Mouse (Mus musculus): ENCODE results near the gene Cnnm3.

Gene Cnnm3

GRCm38 (mm10) chr1:36511289-36512021 is at the start of gene Cnnm3:
Gene Cnnm3, plus strand, starts transcription at chr1:36511867.
- DNase-seq (ENCODE audit: low read depth in 2 of 2, low spot score in 2 of 2) = peak; percentile 99 to 100

- DNase-seq (ENCODE audit: low read depth in 2 of 2, low spot score in 2 of 2) = no peak
These were observed 46.0 kb upstream of the Cnnm3 start for GRCm38 (mm10) chr1:36465641-36466160.

DNA sequence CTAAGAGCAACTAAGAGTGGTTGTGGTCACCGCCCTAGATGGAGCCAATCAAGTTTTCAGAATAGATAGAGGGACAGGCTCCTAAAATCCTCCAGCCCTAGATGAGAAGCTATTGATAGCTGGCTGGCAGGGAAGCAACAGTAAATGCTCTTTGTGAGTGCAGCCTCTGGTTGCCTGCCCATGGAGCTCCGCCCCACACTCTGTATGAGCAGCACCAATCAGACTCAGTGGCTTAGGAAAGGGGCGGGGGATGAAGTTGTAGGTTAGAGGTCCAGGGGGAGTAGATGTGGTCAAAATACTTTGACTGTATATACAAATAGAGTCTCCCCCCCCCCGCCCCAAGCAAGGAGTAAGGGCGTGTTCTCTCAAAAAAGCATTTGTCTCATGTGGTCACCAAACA is 44.2 kb upstream of the Cnnm3 start:
- no peak for DNase-seq (ENCODE audit: low read depth in 2 of 2, low spot score in 2 of 2)

DNA sequence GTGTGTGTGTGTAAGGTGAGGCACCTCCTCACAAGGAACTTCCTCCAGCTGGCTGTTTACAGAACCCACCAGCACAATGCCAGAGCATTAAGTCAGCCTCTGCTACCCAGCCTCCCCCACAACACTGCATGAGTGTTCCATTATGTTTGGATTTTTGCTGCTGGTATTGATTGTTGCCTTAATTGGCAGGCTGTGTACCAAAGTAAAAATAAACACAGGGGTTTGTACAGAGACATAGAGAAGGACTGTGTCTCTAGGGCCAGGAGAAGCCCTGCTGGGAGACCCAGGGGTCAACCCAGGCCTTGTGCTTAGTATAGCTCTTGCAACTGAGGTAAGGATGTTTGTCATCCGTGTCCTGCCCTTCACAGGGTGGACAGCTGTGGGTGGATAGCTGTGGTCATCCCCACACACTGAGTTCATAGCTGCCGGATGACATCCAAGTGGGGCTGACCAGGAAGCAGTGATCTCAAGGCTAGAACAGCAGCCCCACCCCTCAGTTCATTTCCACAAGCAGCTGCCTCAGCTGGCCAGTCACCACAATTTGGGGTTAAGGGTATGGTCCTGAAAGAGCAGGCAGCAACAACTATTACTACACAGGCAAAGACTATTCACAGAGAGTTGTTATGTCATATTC is 41.7 kb upstream of the Cnnm3 start:
- DNase-seq (ENCODE audit: low read depth in 2 of 2, low spot score in 2 of 2) = no peak

- DNase-seq (ENCODE audit: low read depth in 2 of 2, low spot score in 2 of 2) = peak; percentile 67 to 71
These were observed 40.2 kb upstream of the Cnnm3 start, which contains the start of gene Cnnm4 for GRCm38 (mm10) chr1:36471181-36472105. Gene Cnnm4, plus strand, starts transcription at chr1:36471620.

GRCm38 (mm10) chr1:36472106-36472440 is 39.6 kb upstream of the Cnnm3 start:
- peak; percentile 8 to 32 for DNase-seq (ENCODE audit: low read depth in 2 of 2, low spot score in 2 of 2)

GRCm38 (mm10) chr1:36473211-36473780 is 38.4 kb upstream of the Cnnm3 start:
- no peak for DNase-seq (ENCODE audit: low read depth in 2 of 2, low spot score in 2 of 2)

DNA sequence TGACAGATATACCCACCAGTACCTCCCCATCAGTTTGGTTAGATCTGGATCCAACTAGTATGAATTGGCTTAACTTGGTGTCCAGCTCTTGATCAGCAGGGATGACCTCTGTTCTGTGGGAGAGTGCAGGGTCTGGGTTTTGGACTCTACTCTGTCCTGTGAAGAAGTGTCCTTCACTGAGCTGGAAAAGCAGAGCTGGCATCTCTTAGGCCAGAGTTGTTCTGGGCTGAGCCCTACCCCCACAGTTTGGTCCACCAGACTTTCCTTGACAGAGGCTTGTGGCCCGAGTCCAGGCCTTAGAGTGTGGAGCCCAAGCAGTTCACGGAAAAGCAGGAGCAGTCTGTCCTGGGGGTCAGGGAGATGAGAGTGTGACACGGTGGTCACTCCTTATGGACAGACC is 37.0 kb upstream of the Cnnm3 start:
- no peak for DNase-seq (ENCODE audit: low read depth in 2 of 2, low spot score in 2 of 2)

DNA sequence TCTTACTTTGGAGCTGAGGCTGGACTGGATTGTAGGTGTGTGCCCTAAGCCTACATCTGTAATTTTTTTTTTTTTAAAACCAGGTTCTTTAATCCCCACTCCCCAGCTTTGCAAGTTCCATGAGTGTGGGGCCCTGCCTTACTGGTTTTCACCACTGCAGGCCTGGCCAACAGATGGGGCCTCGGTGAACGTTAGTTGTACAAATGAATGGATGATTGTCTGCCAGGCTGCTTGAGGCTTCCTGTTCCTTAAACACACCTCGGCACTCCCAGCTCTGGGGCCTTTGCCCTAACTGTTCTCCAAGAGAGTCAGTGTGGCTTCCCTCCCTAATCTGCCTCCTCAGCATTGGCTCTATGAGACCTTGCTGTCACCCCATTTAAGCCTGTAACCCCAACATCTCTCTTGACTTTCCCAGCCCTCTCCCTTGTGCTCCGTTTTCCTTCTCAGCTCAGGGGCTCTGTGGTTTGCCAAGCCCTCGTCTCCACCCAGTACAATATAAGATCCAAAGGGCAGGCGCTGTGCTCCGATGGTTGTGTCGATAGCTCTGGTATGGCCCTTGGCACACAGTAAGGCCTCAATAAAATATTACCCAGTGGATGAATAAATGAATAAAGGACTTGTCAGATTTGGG is 36.1 kb upstream of the Cnnm3 start:
- DNase-seq (ENCODE audit: low read depth in 2 of 2, low spot score in 2 of 2) = no peak

DNA sequence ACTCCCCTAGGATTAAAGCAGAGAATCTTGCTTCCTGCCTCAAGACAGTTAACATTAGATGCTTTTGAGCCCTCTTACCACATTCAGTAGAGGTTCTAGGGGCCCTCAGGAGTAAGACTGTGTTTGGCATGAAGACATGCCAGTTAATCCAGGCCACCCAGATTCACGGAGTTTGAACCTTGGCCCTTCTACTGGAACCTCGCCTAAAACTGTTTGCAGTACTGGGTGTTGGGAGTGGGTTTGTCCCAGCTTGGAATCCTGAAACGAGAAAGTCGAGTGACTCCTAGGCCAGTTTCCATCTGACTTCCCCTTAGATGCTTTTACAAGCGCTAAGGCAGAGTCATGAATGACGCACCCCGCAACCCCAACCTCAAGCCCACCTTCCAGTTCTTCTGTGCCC is 35.2 kb upstream of the Cnnm3 start:
- no peak for DNase-seq (ENCODE audit: low read depth in 2 of 2, low spot score in 2 of 2)

DNA sequence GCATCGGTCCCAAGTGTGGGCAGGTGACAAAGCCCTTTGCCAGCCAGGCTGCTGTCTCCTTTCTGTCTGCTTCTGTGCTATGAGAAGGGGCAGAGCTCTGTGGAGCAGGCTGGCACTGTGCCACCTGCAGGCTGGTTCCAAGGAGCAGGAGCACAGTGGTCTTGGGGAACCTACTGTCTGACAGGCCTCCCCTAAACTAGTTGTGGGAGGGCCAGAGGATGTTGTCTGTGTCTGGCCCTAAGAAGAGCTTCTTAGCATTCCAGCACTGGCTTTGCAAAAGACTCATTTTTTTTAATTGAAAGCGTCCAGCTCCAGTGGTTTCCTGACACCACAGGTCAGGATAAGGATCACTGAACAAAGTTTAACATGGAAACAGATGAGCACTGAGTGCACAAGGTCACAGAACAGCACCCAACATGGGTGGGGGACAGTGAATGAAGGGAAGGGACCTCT is 33.3 kb upstream of the Cnnm3 start:
- no peak for DNase-seq (ENCODE audit: low read depth in 2 of 2, low spot score in 2 of 2)

DNA sequence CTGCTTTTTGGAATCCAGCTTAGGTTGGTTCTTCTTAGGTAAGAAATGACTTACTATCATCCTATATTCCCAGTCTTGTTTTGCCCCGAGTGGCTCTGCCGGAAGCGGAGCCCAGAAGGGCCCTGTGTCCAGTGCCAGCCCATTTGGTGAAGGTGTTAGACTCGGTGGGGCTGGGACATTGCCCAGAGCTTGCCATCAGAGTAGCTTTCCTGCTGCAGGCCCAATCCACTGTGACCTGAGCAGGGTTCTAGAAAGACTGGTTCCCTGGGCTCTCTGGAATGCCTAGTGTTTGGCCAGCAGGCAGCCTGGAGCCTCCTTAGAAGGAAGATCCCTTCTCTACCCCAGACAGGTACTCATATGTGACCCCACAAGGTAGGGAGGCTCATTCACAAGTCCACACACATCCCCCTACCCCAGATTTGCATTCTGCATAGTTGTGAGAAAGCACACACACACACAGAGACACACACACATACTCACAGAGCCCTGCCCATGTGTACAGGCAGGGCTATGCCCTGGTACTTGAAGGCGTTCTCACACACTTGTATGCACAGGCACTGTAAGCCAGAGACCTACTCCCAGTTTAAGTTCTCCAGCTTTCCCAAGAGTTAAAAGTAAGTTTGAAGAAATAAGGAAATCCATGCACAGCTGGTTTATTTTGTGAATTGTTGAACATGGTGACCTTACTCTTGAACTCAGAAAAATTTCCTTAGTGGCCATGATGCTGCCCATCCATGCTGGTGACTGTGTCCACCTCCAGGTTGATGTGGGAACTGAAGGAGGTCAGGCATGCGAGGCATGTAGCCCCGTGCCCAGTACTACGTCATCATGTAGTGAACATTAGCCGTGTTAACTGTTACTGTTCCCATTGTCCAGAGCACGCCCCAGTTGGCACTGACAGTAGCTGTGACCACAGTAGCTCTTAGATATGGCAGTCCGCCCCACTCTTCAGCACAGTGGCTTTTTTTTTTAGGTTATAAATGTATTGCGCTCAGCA is 31.5 kb upstream of the Cnnm3 start:
- DNase-seq (ENCODE audit: low read depth in 2 of 2, low spot score in 2 of 2) = no peak

- no peak for DNase-seq (ENCODE audit: low read depth in 2 of 2, low spot score in 2 of 2)
These were observed 27.8 kb upstream of the Cnnm3 start for GRCm38 (mm10) chr1:36483825-36484224.

DNA sequence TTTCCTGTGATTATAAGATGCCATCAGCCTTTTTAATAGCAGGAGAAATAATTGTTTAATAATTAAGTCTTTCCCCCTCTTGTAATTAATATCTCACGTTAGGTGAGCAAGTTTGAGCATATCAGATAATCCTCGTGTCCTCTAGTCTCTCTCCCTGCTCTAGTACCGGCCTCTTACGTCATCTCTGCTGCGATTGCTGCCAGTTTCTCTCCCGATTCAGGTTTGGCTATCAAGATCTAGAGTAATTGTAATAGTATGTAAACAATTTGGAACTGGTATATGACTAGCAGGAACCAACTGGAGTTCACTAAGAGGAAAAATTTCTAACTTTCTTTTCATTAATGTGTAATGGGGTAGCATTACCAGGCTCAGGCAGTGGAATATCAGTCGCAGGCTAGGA is 26.6 kb upstream of the Cnnm3 start:
- no peak for DNase-seq (ENCODE audit: low read depth in 2 of 2, low spot score in 2 of 2)

GRCm38 (mm10) chr1:36487111-36487510 is 24.6 kb upstream of the Cnnm3 start:
- DNase-seq (ENCODE audit: low read depth in 2 of 2, low spot score in 2 of 2) = no peak

DNA sequence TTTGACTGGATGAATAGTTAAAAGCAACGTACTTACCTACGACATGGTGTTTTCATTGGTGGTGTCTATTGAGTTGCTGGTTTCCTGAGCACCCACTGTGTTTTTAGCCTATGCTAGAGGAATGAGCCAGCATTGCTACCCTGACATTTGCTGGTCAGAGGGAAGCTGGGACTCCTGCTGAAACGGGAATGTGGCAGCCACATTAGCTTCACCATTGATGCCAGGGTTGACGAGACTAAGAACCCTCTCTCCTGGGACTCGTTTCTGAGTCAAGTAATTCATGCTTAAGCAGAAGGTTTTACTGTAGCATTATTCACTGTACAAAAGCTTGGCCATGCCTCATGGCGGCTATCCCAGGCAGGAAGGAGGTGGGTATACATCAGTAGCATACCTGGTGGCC is 22.0 kb upstream of the Cnnm3 start:
- DNase-seq (ENCODE audit: low read depth in 2 of 2, low spot score in 2 of 2) = no peak

DNA sequence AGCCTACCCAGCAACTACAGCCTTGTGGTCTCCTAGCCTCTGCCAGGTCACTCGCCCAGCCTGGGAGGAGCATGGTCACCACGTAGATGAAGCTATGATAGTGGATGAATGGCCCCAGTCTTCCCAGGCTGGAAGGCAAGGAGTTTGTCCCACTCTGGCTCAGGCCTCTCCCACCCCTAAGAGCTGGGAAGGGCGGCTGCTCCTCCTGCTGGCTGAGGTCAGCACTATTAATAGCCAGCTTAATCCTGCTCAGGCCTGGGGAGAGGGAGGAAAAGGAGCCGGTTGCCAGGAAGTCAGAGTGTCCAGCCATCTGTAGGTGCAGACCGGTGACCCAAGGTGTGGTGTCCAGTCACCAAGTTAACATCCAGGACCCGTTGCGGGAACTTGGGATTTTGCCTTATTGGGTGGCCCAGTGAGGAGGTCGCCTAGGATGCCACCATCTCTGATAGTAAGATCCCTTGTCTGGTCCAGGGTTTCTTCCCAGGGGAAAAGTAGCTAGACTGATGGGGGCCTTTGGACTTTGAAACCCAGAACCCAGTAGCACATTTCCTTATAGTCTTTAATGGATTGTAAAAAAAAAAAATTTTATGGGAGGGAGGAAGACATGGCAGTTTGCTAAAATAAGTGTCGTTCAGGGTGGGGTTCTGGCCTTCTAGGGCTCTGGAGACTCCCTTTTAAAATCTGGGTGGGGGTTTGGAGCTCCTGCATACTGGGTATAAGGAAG is 19.1 kb upstream of the Cnnm3 start:
- no peak for DNase-seq (ENCODE audit: low read depth in 2 of 2, low spot score in 2 of 2)

DNA sequence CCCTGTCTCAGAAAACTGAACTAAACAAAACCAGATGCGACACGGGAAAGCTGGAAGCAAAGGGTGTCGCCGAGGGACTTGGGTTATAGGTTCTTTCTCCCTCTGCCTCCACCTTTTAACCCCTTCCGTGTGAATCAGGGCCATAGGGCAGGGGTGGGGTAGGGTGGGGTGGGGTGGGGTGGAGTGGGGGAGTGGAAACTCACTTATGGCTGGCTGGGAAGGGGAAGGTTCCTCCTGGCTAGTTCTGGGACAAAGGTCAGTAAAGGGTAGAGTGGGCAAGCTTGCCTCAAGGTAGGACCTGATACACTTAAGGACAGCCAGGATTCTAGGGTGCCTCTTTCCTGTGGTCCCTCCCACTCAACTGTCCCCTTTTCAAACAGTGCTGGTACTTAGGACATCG is 18.4 kb upstream of the Cnnm3 start:
- DNase-seq (ENCODE audit: low read depth in 2 of 2, low spot score in 2 of 2) = no peak

DNA sequence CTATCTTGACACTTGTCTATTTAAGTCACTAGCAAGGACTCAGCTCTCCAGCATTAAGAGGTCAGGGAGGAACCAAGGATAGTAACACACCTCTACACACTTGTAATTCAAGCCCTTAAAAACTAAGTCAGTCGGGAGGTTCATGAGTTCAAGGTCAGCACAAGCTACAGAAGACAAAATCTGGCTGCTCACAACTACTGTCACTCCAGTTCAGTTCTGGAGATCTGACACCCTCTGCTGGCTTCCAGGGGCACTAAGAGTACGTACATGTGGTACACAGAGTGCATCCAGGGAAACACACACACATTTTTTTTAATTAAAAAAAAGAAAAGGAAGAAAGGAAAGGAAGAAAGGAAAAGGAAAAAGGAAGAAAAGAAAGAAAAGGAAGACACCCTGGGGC is 14.9 kb upstream of the Cnnm3 start:
- DNase-seq (ENCODE audit: low read depth in 2 of 2, low spot score in 2 of 2) = no peak

All from CD8-positive naive resting alpha-beta T cell, adult 2 months (primary cell).